Mouse (Mus musculus) CD4-positive, CD25-positive, alpha-beta regulatory T cell, adult 2 months (primary cell): Measurements from ENCODE around the gene Sgms1.
"Not testable (repeated sequence)": the region's sequence is repeated elsewhere in the genome, so short reads cannot be mapped to it uniquely, and the experiment has no call there.

Source experiments
- DNase-seq: peaks from one replicate; pipeline ENCODE4 v3.0.0-alpha.2; 2012; ENCODE audit warnings: low read depth, low spot score

The Sgms1 gene

DNA sequence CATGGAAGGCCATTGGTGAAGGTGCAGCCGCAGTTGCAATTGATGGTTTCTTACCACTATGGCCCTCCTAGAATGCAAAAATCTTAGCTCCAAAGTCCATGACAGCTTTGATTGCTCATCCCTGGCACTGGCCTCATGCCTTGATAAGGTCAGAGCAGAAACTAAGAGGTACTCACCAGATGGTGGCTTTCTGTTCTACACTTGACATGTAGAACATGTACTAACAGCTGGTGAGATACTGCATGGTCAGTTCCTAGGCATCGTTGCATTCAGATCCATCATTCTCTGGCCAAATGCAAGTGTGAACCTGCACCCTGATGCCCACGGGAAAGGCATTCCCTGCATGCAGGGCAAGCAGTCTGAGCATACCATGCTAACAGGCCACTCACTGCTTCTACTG, 63.4 kb downstream of the Sgms1 start:
- DNase-seq = no peak

DNA sequence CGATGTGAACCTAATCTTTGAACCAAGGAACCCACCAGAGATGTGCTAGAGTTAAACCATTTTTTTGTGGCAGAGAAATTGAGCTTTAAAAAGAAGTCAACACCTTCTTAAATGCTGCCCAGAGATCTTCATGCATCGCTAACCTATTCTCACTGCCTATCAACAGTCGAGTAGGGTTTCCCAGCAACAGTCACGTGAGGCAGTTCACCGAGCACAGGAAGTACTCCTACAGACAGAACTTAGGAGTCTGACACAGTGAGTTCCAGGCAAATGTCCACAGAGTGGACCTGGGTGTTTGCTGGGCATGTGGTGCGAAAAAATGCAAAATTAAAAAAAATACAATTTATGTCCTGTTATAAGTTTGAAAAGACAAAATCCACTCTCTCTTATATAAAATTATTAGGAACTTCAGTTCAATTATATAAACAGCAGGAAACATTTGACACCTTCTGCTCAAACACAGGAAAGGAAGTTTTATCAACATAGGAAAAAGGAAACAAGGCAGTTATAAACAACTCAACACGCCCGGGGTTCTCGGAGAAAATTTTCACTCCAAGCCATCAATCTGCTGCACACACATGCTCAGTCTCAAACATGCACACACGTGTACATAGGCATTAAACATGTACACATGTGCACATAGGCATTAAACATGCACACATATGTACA, 64.3 kb downstream of the Sgms1 start:
- DNase-seq = peak; percentile 76

- DNase-seq = no peak
Measured at GRCm38 (mm10) chr19:32324550-32324949, 65.0 kb downstream of the Sgms1 start.

- DNase-seq = no peak
Measured at GRCm38 (mm10) chr19:32323070-32323469, 66.4 kb downstream of the Sgms1 start.

DNA sequence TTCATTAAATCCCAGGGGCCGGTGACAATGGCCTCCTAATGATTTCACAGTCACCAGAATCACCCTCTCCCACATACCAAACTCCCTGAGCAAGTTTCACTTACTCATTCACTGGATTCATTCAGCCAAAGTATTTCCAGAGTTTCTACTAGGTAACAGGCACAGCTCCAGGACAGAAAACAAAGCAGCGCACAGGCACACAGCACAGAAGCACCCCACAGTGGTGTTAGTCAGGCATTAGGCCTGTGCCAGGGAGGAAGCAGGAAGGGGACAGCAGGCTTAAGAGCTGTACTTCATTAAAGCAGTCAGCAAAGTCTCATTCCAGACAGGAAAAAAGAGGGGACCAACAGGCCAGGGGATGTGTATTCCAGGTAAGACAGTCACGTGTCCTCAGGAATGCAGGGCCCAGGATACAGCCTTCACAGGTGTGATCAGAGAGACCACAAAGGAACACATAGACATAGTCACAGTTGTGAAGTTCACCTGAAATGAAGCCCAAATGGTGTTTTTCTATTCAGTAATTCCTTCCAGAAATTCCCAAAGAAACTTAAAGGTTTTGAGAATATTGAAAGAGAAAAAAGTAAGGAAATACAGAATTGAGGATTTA, 67.0 kb downstream of the Sgms1 start:
- no peak for DNase-seq

DNA sequence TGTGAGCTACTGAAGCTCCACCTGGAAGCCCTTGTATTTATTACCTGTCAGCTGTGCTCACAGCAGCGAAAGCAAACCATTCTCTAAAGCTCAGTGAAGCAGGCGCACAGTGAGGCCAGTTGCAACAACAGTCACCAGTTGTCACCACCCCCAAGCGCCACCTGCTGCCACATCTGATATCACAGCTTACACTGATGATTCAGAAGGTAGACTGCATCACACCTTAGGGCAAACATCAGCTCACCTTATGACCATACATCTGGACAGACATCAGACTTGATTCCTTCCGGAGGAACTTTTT, 69.2 kb downstream of the Sgms1 start:
- DNase-seq = peak; percentile 91

GRCm38 (mm10) chr19:32319531-32320365, 69.8 kb downstream of the Sgms1 start:
- no peak for DNase-seq

GRCm38 (mm10) chr19:32319057-32319456, 70.5 kb downstream of the Sgms1 start:
- no peak for DNase-seq

GRCm38 (mm10) chr19:32317347-32317746, 72.2 kb downstream of the Sgms1 start:
- DNase-seq = not testable (repeated sequence)

- no peak for DNase-seq
Measured at GRCm38 (mm10) chr19:32313304-32313703, 76.2 kb downstream of the Sgms1 start.

DNA sequence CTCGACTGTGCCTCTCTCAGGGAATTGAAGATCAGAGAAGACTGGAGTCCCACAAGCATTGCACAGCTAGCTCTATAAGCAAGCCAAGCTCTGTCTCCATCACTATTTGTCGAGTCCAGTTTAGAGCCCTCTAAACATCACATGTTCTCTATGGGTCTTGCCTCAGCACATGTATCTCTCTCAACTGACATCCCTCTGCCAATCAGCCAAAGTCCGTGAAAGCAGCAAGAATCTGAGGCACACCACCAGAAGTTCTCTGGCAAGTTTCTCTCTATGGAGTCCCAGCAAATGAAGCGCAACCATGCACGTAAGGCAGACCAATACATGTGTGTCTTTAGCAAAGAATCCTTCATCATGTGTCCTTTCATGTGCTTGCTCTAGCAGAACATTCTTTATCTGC, 77.8 kb downstream of the Sgms1 start:
- no peak for DNase-seq

DNA sequence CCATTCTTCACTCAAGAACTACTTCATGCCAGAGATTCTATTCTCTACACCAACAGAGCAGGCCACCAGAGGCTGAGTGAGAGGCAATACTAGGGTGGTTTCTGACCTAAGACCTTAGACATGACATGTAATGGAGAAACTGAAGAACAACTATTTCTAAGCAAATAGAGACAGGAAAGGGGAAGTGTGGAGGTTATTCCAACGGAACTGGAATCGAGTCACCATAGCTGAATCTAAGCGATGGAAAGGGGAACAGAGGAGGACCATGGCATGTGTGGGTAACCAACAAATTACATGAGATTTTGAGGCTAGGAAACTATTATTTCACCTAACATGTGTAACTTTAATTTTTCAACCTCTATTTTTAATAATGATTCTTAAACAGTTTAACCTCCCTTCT, 78.5 kb downstream of the Sgms1 start:
- DNase-seq = no peak

DNA sequence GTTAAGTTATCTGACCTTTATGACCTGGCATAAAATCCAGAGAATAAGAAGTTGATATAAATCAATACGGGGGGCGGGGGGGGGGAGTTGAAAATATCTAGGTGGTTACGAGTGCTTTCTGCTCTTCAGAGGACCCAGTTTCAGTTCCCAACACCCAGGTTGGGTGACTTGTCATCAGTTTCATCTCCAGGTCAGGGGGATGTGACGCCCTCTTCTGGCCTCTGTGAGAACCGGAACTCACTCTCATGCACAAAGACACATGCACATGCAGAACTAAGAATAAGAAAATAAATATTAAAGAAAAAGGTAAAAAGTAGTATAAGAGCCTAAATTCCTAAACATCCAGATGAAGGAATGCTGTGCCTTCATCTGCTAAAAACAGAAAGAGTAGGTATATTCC, 79.0 kb downstream of the Sgms1 start:
- no peak for DNase-seq

- no peak for DNase-seq
Measured at GRCm38 (mm10) chr19:32309346-32309745, 80.2 kb downstream of the Sgms1 start.

- no peak for DNase-seq
Measured at GRCm38 (mm10) chr19:32308311-32308710, 81.2 kb downstream of the Sgms1 start.

DNA sequence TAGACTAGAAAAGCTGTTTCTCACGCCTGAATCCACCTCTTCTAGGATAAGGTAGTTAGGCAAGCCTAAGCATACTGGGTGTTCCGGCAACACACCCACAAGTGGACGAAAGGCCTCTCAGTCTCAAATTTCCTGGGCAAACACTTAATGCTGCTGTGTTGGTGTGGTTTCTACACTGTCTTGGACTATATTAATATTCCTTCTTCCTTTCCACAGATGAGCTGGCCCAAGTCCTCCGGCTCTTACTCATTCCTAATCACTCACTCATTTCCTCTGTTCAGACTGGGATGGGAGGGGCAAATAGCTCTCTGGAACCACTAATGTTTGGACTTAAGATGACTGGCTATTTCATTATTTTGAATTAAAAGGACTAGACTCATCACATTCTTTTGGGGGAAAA, 84.6 kb downstream of the Sgms1 start:
- no peak for DNase-seq

DNA sequence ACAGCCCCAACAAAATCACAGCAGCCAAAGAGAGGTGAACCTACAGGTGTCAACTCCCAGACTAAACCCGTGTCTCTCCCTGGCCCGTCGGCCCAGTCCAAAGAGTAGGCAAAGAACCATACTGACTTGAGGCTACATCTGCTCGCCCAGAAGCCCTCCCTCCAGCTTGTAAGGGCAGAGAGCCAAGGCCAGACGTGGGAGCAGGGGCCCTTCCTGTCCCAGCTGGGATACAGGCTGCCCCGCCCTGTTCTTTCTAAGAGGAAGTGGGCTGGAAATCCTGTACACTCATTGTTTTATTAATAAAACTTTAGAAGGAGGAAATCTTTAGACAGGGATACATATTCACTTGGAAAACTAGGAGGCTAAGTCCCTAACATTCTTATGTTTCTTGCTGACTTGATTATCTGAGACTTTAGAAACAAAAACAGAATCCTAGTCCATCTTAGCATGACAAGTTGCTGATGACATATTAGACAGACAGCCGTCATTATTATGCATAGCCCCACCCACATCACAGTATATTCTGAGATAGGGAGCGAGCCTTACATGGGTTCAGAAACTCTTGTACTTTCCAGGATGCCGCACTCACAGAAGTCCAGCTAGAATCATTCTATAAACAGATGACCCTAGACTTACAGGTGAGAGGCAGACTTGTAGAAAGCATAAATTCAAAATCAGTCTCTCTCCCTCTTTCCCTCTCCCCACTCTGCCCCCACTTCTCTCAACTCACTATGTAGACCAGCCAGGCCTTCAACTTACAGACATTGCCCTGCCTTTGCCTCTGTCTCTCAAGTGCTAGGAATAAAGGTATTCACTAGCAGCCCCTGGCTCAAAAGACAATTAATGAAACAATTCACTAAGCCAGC, 85.3 kb downstream of the Sgms1 start:
- no peak for DNase-seq

GRCm38 (mm10) chr19:32302835-32303381, 86.6 kb downstream of the Sgms1 start:
- DNase-seq = peak; percentile 43

DNA sequence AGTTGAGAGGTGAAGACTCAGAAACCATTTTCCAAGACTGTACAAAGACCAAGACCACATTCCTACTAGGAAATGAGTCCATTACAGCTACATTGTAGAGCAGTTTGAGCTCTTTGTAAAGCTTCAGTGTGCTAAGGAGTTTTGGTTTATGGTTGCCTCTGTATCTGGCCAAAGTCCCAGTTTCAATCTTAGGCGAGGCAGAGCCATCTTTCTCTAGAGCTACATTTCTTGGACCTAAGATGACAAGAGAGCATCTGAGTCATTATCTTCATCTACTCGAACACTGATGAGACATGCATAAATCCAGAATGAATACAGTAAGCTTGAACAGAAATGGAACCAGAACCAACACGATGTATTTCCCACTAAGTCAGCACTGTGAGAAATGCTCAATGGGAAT, 87.9 kb downstream of the Sgms1 start:
- DNase-seq = no peak

GRCm38 (mm10) chr19:32298221-32298620, 91.3 kb downstream of the Sgms1 start:
- no peak for DNase-seq

DNA sequence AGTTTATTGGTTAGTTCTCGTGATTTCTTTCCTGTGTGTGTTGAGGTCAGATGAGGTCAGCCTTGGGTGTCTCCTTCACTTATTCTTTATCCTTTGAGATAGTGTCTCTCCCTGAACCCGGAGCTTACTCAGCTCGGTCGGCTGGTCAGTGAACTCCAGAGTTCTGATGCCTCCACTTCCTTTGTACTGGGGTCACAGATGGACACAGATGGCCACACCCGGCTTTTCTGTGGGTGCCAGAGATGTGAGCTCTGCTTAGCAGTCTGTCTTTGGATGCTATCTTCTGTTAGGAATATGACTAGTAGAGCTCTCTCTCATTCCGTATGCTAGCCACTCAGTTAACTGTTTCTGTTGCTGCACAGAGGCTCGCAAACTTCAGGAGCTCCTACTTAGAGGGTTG, 92.7 kb downstream of the Sgms1 start:
- no peak for DNase-seq

DNA sequence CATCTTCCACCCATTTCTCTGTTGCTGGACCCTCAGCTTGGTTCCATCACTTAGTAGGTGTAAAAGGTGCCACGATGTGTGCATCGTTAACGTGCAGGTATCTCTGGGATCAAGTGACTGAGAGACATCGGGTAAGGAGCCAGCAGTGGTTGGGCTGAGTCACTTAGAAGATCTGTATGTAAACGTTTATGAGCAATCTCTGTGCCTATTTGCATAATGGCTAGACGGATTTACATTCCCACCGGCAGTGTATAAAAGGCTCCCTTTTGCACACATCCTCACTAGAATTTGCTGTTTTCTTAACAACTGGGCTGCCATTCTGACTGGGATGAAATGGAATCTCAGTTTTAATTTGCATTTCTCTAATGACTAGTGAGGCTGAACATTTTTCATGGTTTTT, 93.9 kb downstream of the Sgms1 start:
- DNase-seq = no peak
